Mouse (Mus musculus) thymus, postnatal 10 days (tissue): Measurements from ENCODE around the gene Actn3.
"Not testable (repeated sequence)": the region's sequence is repeated elsewhere in the genome, so short reads cannot be mapped to it uniquely, and the experiment has no call there.

Source experiments
- DNase-seq, 2 experiments: peaks; one replicate each; pipeline ENCODE4 v3.0.0; 2021; ENCODE audit warnings: low spot score in 2 of 2

The Actn3 gene

GRCm38 (mm10) chr19:4859081-4859480, 18.6 kb downstream of the Actn3 start:
- no peak for DNase-seq

GRCm38 (mm10) chr19:4855951-4856350, 21.8 kb downstream of the Actn3 start:
- DNase-seq: no peak

- no peak for DNase-seq
Measured at GRCm38 (mm10) chr19:4855470-4855820, 22.3 kb downstream of the Actn3 start.

- no peak for DNase-seq
Measured at GRCm38 (mm10) chr19:4854552-4855469, 22.9 kb downstream of the Actn3 start, which contains the start of gene Ctsf. Gene Ctsf (plus strand): TSS chr19:4855130.

- no peak for DNase-seq
Measured at GRCm38 (mm10) chr19:4850281-4850680, 27.4 kb downstream of the Actn3 start.

- DNase-seq: no peak
Measured at GRCm38 (mm10) chr19:4849800-4850199, 27.9 kb downstream of the Actn3 start.

- DNase-seq: peak in 1 of 2 experiments; percentile 33
Measured at GRCm38 (mm10) chr19:4847490-4847889, 30.2 kb downstream of the Actn3 start.

- DNase-seq: no peak
Measured at GRCm38 (mm10) chr19:4845846-4846245, 31.9 kb downstream of the Actn3 start.

GRCm38 (mm10) chr19:4842611-4843010, 35.1 kb downstream of the Actn3 start:
- DNase-seq: no peak

GRCm38 (mm10) chr19:4840848-4841247, 36.9 kb downstream of the Actn3 start:
- DNase-seq: no peak

- peak; percentile 91 to 93 for DNase-seq
Measured at GRCm38 (mm10) chr19:4839149-4839548, 38.6 kb downstream of the Actn3 start, which contains the start of the genes Ccs and Ccdc87. Gene Ccs (minus strand): TSS chr19:4839332. Gene Ccdc87 (plus strand): TSS chr19:4839366.

- DNase-seq: no peak
Measured at GRCm38 (mm10) chr19:4838526-4839140, 39.1 kb downstream of the Actn3 start.

- no peak for DNase-seq
Measured at GRCm38 (mm10) chr19:4837049-4837448, 40.7 kb downstream of the Actn3 start.

- no peak for DNase-seq
Measured at GRCm38 (mm10) chr19:4836096-4836495, 41.6 kb downstream of the Actn3 start.

GRCm38 (mm10) chr19:4833977-4834376, 43.7 kb downstream of the Actn3 start:
- no peak for DNase-seq

- no peak for DNase-seq
Measured at GRCm38 (mm10) chr19:4829156-4829555, 48.6 kb downstream of the Actn3 start.

GRCm38 (mm10) chr19:4828444-4829114, 49.1 kb downstream of the Actn3 start:
- no peak for DNase-seq

- DNase-seq: no peak
Measured at GRCm38 (mm10) chr19:4820678-4821303, 56.9 kb downstream of the Actn3 start.

- no peak for DNase-seq
Measured at GRCm38 (mm10) chr19:4817182-4817835, 60.4 kb downstream of the Actn3 start.

GRCm38 (mm10) chr19:4813015-4813414, 64.7 kb downstream of the Actn3 start:
- DNase-seq: peak; percentile 23 to 25

GRCm38 (mm10) chr19:4812334-4812949, 65.3 kb downstream of the Actn3 start:
- not testable (repeated sequence) for DNase-seq
